Mouse (Mus musculus): ENCODE data around the gene Cdh4. TPM values are rescaled to one million over a fixed set of nuclear protein-coding genes. Genes with fewer than 3 reads are reported as not detected.
A peak's percentile ranks its signal among the peaks of the same experiment; 100 is the strongest.

Cdh4 gene
- polyA plus RNA-seq, 1 experiment from 2014 or later, result 57.4 TPM

GRCm38 (mm10) chr2:179655506-179655905, 213.3 kb downstream of the Cdh4 start:
- Histone ChIP-seq H3K4me1 (replicated peaks; ENCODE audit: control insufficient read depth, insufficient read depth, low read length) (no peaks in the 10 kb centered on the region), H3K27ac (ENCODE audit: low read length) (no peak overlapping the region), H3K27me3 (replicated peaks; ENCODE audit: control insufficient read depth, insufficient read depth, low read length) (no peaks in the 10 kb centered on the region), H3K4me3 (replicated peaks; ENCODE audit: low read length) (no peak overlapping the region), H3K36me3 (ENCODE audit: control insufficient read depth, insufficient read depth) (no peaks in the 10 kb centered on the region), H3K9me3 (ENCODE audit: control insufficient read depth, low read length) (no peaks in the 10 kb centered on the region), H3K9ac (replicated peaks; ENCODE audit: low read depth, low read length) (no peak overlapping the region), H3K4me2 (ENCODE audit: low read length) (no peak overlapping the region)
- 81% methylated on average over 3 of the region's 3 CpGs for WGBS
- ATAC-seq, result no peak

DNA sequence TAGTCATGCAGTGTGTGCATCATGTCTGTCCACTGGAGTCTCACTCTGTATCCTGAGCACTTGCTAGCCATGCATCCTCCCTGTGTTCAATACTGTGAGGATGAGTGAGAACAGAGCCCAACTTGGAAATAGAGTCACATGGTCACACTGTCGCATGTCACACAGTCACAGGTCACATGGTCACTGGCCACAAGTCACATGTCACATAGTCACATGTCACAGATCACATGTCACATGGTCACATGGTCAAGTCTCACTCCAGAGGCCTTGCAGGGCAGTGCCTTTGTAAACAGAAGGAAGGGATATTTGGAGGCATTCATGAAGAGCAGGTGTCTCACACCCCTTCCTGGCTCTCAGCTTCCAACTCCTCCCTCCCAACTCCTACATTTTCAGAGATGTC, 217.0 kb downstream of the Cdh4 start:
- ATAC-seq, result no peak
- Histone ChIP-seq H3K4me1 (replicated peaks; ENCODE audit: control insufficient read depth, insufficient read depth, low read length) (peaks cover 24% of the 10 kb centered on the region), H3K9me3 (ENCODE audit: control insufficient read depth, low read length) (no peaks in the 10 kb centered on the region), H3K4me3 (replicated peaks; ENCODE audit: low read length) (no peak overlapping the region), H3K36me3 (ENCODE audit: control insufficient read depth, insufficient read depth) (no peaks in the 10 kb centered on the region), H3K4me2 (ENCODE audit: low read length) (no peak overlapping the region), H3K9ac (replicated peaks; ENCODE audit: low read depth, low read length) (no peak overlapping the region), H3K27me3 (replicated peaks; ENCODE audit: control insufficient read depth, insufficient read depth, low read length) (no peaks in the 10 kb centered on the region), H3K27ac (ENCODE audit: low read length) (no peak overlapping the region)
- 94% methylated on average over 1 of the region's 1 CpGs for WGBS

GRCm38 (mm10) chr2:179661998-179662714, 219.9 kb downstream of the Cdh4 start:
- H3K36me3 ChIP-seq (ENCODE audit: control insufficient read depth, insufficient read depth), result no peaks in the 10 kb centered on the region
- H3K27me3 ChIP-seq (replicated peaks; ENCODE audit: control insufficient read depth, insufficient read depth, low read length), result no peaks in the 10 kb centered on the region
- H3K4me2 ChIP-seq (ENCODE audit: low read length), result peak overlapping the region; percentile 18; the same call in 1 of the 2 replicates
- WGBS, result 5% methylated on average over 20 of the region's 20 CpGs
- H3K4me3 ChIP-seq (replicated peaks; ENCODE audit: low read length), result no peak overlapping the region
- no peak overlapping the region for H3K27ac ChIP-seq (ENCODE audit: low read length)
- H3K4me1 ChIP-seq (replicated peaks; ENCODE audit: control insufficient read depth, insufficient read depth, low read length), result peaks cover 30% of the 10 kb centered on the region
- H3K9me3 ChIP-seq (ENCODE audit: control insufficient read depth, low read length), result no peaks in the 10 kb centered on the region
- ATAC-seq, result no peak
- H3K9ac ChIP-seq (replicated peaks; ENCODE audit: low read depth, low read length), result no peak overlapping the region

DNA sequence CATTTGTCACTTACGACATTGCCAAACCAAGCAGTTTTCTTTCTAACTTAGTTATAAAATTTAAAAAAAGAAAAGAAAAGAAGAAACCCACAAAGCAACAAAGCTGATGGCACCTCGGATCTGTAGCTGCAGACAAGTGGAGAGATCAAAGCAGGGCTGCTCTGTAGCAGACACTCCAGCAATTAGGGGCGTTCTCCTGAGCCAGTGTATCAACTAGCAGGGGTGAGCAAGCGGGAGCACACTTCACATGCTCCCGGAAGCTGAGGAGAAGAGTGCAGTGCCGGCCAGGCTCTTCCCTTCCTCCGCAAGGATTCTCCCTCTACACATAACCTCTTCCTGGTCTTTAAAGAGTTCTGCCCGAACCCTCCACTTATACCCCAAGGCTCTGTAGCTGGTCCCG, 220.5 kb downstream of the Cdh4 start:
- H3K27ac ChIP-seq (ENCODE audit: low read length), result no peak overlapping the region
- no peaks in the 10 kb centered on the region for H3K9me3 ChIP-seq (ENCODE audit: control insufficient read depth, low read length)
- ATAC-seq, result no peak
- peak overlapping the region; percentile 18; the same call in 1 of the 2 replicates for H3K4me2 ChIP-seq (ENCODE audit: low read length)
- no peaks in the 10 kb centered on the region for H3K36me3 ChIP-seq (ENCODE audit: control insufficient read depth, insufficient read depth)
- 13% methylated on average over 9 of the region's 9 CpGs for WGBS
- H3K4me3 ChIP-seq (replicated peaks; ENCODE audit: low read length), result no peak overlapping the region
- peaks cover 30% of the 10 kb centered on the region for H3K4me1 ChIP-seq (replicated peaks; ENCODE audit: control insufficient read depth, insufficient read depth, low read length)
- no peaks in the 10 kb centered on the region for H3K27me3 ChIP-seq (replicated peaks; ENCODE audit: control insufficient read depth, insufficient read depth, low read length)
- H3K9ac ChIP-seq (replicated peaks; ENCODE audit: low read depth, low read length), result no peak overlapping the region

GRCm38 (mm10) chr2:179663652-179664051, 221.4 kb downstream of the Cdh4 start:
- 37% methylated on average over 9 of the region's 9 CpGs for WGBS
- no peak overlapping the region for H3K27ac ChIP-seq (ENCODE audit: low read length)
- H3K4me2 ChIP-seq (ENCODE audit: low read length), result no peak overlapping the region
- no peaks in the 10 kb centered on the region for H3K27me3 ChIP-seq (replicated peaks; ENCODE audit: control insufficient read depth, insufficient read depth, low read length)
- no peak overlapping the region for H3K4me3 ChIP-seq (replicated peaks; ENCODE audit: low read length)
- no peaks in the 10 kb centered on the region for H3K36me3 ChIP-seq (ENCODE audit: control insufficient read depth, insufficient read depth)
- peaks cover 34% of the 10 kb centered on the region for H3K4me1 ChIP-seq (replicated peaks; ENCODE audit: control insufficient read depth, insufficient read depth, low read length)
- no peak for ATAC-seq
- H3K9ac ChIP-seq (replicated peaks; ENCODE audit: low read depth, low read length), result no peak overlapping the region
- no peaks in the 10 kb centered on the region for H3K9me3 ChIP-seq (ENCODE audit: control insufficient read depth, low read length)

GRCm38 (mm10) chr2:179664171-179664608, 222.0 kb downstream of the Cdh4 start:
- WGBS, result 61% methylated on average over 13 of the region's 13 CpGs
- no peak overlapping the region for H3K4me3 ChIP-seq (replicated peaks; ENCODE audit: low read length)
- no peaks in the 10 kb centered on the region for H3K9me3 ChIP-seq (ENCODE audit: control insufficient read depth, low read length)
- H3K9ac ChIP-seq (replicated peaks; ENCODE audit: low read depth, low read length), result no peak overlapping the region
- H3K4me2 ChIP-seq (ENCODE audit: low read length), result no peak overlapping the region
- no peak overlapping the region for H3K27ac ChIP-seq (ENCODE audit: low read length)
- no peaks in the 10 kb centered on the region for H3K27me3 ChIP-seq (replicated peaks; ENCODE audit: control insufficient read depth, insufficient read depth, low read length)
- peaks cover 39% of the 10 kb centered on the region for H3K4me1 ChIP-seq (replicated peaks; ENCODE audit: control insufficient read depth, insufficient read depth, low read length)
- no peaks in the 10 kb centered on the region for H3K36me3 ChIP-seq (ENCODE audit: control insufficient read depth, insufficient read depth)
- peak; percentile 73 for ATAC-seq

GRCm38 (mm10) chr2:179670689-179671088, 228.5 kb downstream of the Cdh4 start:
- no peak overlapping the region for H3K27ac ChIP-seq (ENCODE audit: low read length)
- no peaks in the 10 kb centered on the region for H3K9me3 ChIP-seq (ENCODE audit: control insufficient read depth, low read length)
- no peaks in the 10 kb centered on the region for H3K36me3 ChIP-seq (ENCODE audit: control insufficient read depth, insufficient read depth)
- peaks cover 10% of the 10 kb centered on the region for H3K4me1 ChIP-seq (replicated peaks; ENCODE audit: control insufficient read depth, insufficient read depth, low read length)
- H3K4me3 ChIP-seq (replicated peaks; ENCODE audit: low read length), result no peak overlapping the region
- WGBS, result 31% methylated on average over 10 of the region's 10 CpGs
- no peak for ATAC-seq
- H3K4me2 ChIP-seq (ENCODE audit: low read length), result no peak overlapping the region
- H3K9ac ChIP-seq (replicated peaks; ENCODE audit: low read depth, low read length), result no peak overlapping the region
- H3K27me3 ChIP-seq (replicated peaks; ENCODE audit: control insufficient read depth, insufficient read depth, low read length), result no peaks in the 10 kb centered on the region

DNA sequence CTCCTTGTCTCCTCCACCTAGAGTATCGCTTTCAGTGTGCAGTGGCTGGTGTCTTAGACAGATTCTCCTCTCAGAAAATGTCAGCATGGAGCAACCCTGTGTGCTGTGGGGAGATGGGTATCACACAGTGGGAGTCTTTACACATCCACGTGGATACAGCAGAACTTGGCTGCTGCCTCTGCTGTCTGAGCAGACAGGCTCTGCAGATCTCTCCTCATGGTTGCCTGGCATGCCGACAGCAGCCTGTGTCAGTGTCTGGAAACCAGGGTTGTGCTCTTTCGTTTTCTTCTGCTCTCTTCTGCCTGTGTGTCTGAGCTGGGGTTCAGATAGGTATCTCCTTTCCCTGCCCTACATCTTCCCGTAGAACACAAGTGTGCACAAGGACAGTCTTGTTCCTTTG, 237.6 kb downstream of the Cdh4 start:
- no peak overlapping the region for H3K4me2 ChIP-seq (ENCODE audit: low read length)
- H3K9ac ChIP-seq (replicated peaks; ENCODE audit: low read depth, low read length), result no peak overlapping the region
- peaks cover 13% of the 10 kb centered on the region for H3K4me1 ChIP-seq (replicated peaks; ENCODE audit: control insufficient read depth, insufficient read depth, low read length)
- ATAC-seq, result peak; percentile 49; the same call in 1 of the 2 replicates
- 59% methylated on average over 5 of the region's 5 CpGs for WGBS
- H3K36me3 ChIP-seq (ENCODE audit: control insufficient read depth, insufficient read depth), result no peaks in the 10 kb centered on the region
- no peak overlapping the region for H3K4me3 ChIP-seq (replicated peaks; ENCODE audit: low read length)
- no peaks in the 10 kb centered on the region for H3K27me3 ChIP-seq (replicated peaks; ENCODE audit: control insufficient read depth, insufficient read depth, low read length)
- no peak overlapping the region for H3K27ac ChIP-seq (ENCODE audit: low read length)
- H3K9me3 ChIP-seq (ENCODE audit: control insufficient read depth, low read length), result no peaks in the 10 kb centered on the region

DNA sequence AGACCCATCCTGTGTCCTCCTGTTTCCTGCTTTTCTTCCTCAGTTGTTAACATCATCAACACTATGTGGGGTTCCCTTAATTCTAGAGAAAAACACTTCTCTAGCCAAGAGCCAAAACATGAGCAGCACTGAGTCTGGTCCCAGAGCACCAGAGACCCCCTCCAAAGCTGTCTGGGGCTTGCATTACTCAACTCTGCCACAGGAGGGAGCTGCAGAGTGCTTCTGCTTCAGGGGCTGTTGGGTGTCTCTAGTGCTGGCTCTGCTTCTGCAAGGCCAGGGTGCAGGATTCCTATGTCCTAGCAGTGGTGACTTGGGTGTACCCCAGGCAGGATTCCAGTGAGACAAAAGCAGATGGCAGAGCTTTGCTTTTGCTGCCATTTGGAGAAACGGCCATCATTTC, 239.2 kb downstream of the Cdh4 start:
- Histone ChIP-seq H3K27ac (ENCODE audit: low read length) (no peak overlapping the region), H3K9me3 (ENCODE audit: control insufficient read depth, low read length) (no peaks in the 10 kb centered on the region), H3K9ac (replicated peaks; ENCODE audit: low read depth, low read length) (no peak overlapping the region), H3K4me3 (replicated peaks; ENCODE audit: low read length) (no peak overlapping the region), H3K27me3 (replicated peaks; ENCODE audit: control insufficient read depth, insufficient read depth, low read length) (no peaks in the 10 kb centered on the region), H3K36me3 (ENCODE audit: control insufficient read depth, insufficient read depth) (no peaks in the 10 kb centered on the region), H3K4me2 (ENCODE audit: low read length) (no peak overlapping the region), H3K4me1 (replicated peaks; ENCODE audit: control insufficient read depth, insufficient read depth, low read length) (peaks cover 13% of the 10 kb centered on the region)
- no peak for ATAC-seq
- WGBS, result 88% methylated on average over 1 of the region's 1 CpGs

Measured in forebrain, embryonic 16.5 days (tissue).